Mouse (Mus musculus): ENCODE measurements around the gene Piezo1. TPM values are rescaled to one million over a fixed set of nuclear protein-coding genes. Genes with fewer than 3 reads are reported as not detected.

Gene Piezo1
- total RNA-seq, 2 experiments from 2014 or later: 6.5 to 7.6 TPM

DNA sequence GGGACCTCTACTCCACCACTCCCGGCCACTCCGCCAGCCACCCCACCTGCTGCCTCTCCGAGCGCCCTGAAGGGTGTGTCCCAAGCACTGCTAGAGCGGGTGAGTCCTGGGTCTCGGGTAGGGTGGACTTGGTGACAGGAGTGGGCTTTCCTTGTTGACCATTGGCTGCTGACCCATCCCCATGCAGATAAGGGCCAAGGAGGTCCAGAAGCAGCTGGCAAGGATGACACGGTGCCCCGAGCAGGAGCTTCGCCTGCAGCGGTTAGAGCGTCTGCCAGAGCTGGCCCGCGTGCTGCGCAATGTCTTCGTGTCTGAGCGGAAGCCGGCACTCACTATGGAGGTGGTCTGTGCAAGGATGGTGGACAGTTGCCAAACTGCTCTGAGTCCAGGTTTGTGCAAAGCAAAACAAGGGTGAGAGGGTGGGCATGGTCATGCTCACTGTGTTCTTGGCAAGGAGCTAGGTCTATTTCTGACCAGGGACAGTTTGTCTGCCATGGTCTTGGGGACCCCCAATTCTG, 20.7 kb upstream of the Piezo1 start:
- intact Hi-C loops (cut with DNase I): no loop called here
- DNase-seq (ENCODE audit: low spot score in 2 of 2): no peak

DNA sequence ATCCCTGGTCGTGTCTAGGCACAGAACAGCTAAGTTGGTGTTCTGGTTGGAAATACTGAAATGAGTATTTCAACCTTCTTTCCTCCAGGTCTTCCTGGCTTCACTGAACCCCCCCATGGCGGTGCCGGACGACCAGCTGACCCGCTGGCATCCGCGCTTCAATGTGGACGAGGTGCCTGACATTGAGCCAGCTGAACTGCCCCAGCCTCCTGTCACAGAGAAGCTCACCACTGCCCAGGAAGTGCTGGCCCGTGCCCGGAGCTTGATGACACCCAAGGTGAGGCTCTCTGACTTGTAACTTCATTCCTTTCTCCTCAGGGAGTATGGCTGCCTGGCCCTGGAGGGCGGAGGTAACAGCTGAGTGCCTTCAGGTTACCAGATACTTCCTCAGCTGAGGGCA, 20.0 kb upstream of the Piezo1 start:
- DNase-seq (ENCODE audit: low spot score in 2 of 2): no peak
- intact Hi-C loops (cut with DNase I): no loop called here

GRCm38 (mm10) chr8:122569996-122570395, 18.9 kb upstream of the Piezo1 start:
- DNase-seq (ENCODE audit: low spot score in 2 of 2): no peak
- intact Hi-C loops (cut with DNase I): no loop called here

DNA sequence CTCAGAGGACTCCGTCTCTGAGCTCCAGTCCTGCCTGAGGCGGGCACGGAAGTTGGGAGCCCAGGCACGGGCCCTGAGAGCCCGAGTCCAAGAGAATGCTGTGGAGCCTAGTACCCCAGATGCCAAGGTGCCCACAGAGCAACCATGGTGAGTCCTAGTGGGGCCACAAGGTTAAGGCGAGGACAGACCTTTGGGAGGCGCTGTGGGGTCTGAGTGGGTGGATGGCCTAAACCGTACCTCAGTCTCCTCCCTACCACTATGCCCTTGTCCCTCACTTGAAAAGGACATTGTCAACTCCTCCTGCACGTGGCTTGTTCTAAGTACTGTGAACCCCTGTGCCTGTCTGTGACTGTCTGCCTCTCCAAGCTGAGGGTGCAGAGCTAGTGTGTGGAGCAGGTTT, 18.2 kb upstream of the Piezo1 start:
- DNase-seq (ENCODE audit: low spot score in 2 of 2): no peak
- intact Hi-C loops (cut with DNase I): no loop called here

DNA sequence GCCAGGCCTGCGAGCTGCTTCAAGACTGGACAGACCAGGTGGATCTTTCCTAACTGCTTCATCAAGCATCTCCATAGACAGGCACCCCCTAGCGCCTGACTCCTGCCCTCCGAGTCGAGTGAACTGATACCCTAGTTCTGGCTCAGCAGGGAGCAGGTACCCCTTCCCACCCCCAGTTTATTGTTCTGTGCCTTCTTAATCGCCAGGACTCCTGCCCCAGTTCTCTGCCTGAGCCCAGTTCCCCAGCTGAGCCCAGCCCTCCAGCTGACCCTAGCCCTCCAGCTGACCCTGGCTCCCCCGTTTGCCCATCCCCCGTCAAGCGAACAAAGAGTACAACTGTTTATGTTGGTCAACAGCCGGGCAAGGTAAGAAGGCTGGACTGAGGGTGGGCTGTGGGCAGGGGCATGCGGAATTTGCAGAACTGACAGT, 17.8 kb upstream of the Piezo1 start:
- DNase-seq (ENCODE audit: low spot score in 2 of 2): no peak
- intact Hi-C loops (cut with DNase I): no loop called here

GRCm38 (mm10) chr8:122568109-122568504, 17.0 kb upstream of the Piezo1 start:
- intact Hi-C loops (cut with DNase I): no loop called here
- no peak for DNase-seq (ENCODE audit: low spot score in 2 of 2)

GRCm38 (mm10) chr8:122567361-122568108, 16.4 kb upstream of the Piezo1 start, which contains the start of gene Cdt1:
Cdt1 (plus strand) TSS chr8:122568015.
- peak; percentile 94 to 96 for DNase-seq (ENCODE audit: low spot score in 2 of 2)
- intact Hi-C loops (cut with DNase I): no loop called here

- no peak for DNase-seq (ENCODE audit: low spot score in 2 of 2)
- intact Hi-C loops (cut with DNase I): no loop called here
Measured at GRCm38 (mm10) chr8:122566766-122567165, 15.6 kb upstream of the Piezo1 start.

DNA sequence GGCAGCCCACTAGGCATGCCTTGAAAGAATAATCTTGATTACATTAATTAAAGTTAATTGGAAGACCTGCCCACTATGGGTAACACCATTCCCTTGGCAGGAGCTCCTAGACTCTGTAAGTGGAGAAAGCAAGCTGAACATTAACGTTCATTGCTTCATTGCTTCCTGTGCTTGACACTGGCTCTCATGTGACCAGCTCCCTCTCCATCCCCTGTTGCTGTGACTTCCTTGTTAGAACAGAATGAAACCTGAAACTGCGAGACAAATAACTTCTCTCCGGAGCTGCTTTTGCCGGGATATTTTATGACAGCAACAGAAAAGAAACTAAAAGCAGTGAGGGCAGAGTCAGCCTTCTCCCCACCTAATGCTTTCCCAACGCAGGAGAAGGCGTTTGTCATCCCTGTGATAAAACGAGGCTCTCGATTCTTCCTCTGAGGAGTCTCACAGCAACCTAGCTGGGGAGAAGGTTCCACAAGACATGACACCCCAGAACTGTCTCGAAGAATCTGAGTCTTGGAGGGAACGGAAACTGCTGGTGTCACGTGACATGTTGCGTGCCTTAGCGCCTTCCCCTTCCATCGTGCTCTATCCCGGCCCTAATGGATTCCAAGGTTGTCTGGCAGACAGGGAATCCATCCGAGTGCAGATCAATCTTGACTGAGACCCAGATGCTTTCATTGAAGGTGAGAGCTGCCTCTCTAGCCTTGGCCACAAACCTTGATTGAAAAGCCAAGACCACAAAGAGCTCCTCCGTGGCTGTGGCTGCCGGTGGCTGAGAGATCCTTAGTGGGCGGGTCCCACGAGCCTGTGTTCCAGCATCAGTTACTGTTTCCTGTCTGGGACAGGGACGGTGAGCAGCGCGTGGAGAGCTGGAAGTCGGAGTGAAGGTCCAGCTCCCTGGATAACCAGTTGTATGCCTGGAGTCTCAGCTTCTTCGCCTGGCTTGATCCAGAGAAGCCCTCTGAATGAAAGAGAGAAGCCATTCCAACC, 13.5 kb upstream of the Piezo1 start:
- intact Hi-C loops (cut with DNase I): no loop called here
- no peak for DNase-seq (ENCODE audit: low spot score in 2 of 2)

- DNase-seq (ENCODE audit: low spot score in 2 of 2): no peak
- intact Hi-C loops (cut with DNase I): no loop called here
Measured at GRCm38 (mm10) chr8:122561199-122561598, 10.1 kb upstream of the Piezo1 start.

DNA sequence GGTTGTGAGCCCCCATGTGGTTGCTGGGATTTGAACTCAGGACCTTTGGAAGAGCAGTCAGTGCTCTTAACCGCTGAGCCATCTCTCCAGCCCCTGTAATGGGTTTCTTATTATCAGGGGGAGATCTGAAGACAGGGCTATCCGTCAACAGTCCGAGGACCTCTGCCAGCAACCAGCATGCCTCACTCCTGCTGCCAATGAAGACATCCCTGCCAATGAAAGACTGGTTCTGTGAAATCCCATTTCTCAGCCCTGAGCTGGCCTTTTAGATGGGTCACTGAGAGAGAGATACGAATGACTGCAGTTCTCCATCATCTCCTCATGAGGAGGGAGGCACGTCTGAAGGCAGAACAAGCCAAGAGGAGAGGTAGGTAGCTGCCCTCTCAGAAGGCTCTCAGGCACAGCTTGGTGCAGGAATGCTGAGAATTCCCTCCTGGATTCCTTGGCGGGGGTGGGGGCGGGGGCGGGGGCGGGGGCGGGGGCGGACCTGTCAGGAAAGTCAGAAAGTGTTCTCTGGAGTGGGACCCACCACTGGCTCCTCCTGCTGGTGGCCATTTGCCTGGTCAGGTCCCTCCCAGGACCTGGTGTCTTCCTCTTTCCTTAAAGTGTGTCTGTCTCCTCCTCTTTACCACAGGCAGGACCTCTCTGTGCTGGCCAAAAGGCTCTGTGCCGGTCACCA, 7.7 kb upstream of the Piezo1 start:
- DNase-seq (ENCODE audit: low spot score in 2 of 2): no peak
- intact Hi-C loops (cut with DNase I): no loop called here

DNA sequence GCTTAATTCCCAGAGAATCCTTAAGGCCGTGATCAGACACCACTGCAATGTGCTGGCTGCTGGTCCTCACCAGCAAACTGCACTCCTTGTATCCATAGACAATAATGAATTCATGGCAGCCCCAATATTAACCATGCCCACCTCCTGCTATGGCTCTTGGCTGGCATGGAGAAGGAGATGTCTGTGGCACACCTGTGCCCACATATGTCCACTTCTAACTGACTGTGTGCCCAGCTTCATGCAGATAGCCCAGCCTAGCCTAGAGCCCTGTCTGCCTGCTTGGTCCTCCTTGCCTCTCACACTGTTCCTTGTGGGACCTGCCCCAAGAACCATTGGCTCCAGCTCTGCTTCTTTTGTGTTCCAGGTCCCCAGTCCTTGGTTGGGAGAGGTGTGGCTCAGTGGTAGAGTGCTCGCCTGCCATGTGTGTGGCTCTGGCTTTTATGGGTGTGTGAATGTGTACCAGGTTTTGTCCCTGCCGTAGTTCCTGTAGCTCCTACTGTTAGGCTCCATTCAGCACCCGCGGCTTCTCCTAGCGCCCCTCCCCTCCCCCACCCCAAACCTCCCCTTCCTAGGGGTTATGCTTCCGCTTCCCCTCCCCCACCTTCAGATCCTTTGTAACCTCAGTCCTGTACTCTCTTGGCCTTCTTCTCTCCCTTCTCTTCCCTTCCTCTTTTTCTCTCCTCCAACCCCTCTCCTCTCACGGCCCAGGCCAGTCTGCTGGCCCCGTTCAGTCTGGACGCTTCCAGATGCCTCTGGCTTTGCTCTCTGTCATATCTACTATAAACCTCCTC, 6.3 kb upstream of the Piezo1 start:
- intact Hi-C loops (cut with DNase I): no loop called here
- peak in 1 of 2 experiments; percentile 1 for DNase-seq (ENCODE audit: low spot score in 2 of 2)

DNA sequence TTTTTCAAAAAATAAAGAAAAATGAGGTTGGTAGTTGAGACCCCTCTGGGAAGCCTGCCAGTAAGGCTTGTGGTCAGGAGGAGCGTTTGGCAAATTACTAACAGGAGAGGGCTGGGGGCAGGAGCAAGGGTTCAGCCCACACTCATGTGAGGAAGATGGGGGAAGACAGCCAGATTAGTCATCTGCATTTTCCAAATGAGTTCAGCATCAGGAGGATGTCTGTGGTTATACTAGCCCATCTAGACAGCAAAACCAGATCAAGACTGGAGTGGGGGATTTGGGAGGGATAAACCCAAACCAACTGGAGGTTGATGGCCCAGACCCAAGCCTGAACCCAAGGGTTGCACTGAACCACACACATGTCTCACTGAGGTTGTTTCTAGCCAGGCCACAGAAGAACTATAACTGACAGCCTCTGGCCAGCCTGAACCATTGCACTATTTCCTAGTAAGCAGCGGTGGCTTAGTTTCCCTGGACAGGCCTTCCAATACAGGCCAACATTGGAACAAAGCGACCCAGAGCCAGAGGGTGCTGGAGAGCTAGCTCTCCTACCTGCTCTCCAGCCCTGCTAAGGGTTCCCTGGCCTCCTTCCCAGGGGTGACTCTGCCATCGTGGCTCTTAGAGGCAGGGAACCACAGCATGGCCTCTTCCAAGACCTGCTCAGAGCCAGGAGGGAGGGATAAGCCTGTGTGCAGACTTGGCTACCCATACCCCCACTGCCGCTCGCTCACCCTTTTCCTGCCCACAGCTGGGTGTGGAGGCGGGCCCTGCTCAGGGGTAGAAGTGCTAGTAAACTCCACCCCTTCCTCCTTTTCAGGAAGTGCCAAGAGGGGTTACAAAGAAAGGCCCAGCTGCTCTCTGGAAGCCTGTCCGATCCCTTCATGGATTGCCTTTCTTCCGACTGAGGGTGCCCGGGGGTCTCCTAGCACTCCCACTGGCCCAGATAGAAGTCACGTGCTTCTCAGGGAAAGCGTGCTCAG, 5.2 kb upstream of the Piezo1 start:
- peak in 1 of 2 experiments; percentile 6 for DNase-seq (ENCODE audit: low spot score in 2 of 2)
- intact Hi-C loops (cut with DNase I): no loop called here

GRCm38 (mm10) chr8:122554786-122555185, 3.7 kb upstream of the Piezo1 start:
- peak; percentile 61 to 65 for DNase-seq (ENCODE audit: low spot score in 2 of 2)
- intact Hi-C loops (cut with DNase I): no loop called here

DNA sequence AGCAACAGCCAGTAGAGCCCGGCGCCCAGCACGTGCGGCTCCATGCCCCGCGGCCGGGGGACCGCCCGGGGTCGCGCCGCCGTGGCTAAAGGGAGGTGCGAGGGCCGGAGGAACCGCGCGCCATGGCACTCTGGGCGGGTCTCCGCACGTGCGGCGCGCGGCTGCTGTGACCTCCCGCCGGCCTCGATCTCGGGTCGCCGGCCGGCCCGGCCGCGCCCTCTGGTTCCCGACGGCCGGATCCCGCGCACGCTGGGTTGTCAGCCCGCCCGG, 199 bp downstream of the Piezo1 start:
- DNase-seq (ENCODE audit: low spot score in 2 of 2): no peak
- intact Hi-C loops (cut with DNase I): loop anchor here (1.0 kb wide), 1 partner anchor 50 kb away; no protein-coding TSS in a partner anchor

- peak in 1 of 2 experiments; percentile 26 for DNase-seq (ENCODE audit: low spot score in 2 of 2)
- intact Hi-C loops (cut with DNase I): no loop called here
Measured at GRCm38 (mm10) chr8:122550234-122550994, 715 bp downstream of the Piezo1 start.

DNA sequence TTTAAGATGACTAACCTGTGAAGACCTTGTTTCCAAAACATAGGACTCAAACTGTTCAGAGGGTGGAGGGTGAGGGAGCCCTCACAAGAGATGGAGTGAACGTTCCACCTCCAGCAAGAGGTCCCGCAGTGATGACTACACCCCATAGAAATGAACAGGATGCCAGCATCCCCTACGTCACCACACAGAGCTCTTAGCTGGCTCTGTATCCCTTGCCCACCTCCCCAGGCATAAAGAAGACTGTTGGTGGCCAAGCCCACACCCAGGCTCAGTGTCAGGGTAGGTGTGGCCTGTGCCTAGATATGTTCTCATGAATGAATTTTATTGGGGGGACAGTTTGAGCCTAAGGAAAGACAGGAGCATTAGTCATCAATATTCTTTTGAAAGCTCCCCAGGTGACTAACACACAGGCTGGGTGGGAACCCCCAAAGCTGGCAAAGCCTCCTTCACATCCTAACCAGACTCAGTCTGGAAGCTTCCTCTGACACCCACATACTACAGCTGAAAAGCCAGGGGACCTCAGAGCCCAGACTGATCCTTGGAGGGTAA, 2.2 kb downstream of the Piezo1 start:
- no peak for DNase-seq (ENCODE audit: low spot score in 2 of 2)
- intact Hi-C loops (cut with DNase I): no loop called here

Data from left cerebral cortex, postnatal 36 days (tissue).